13 mouse cellular contexts compared by ENCODE assay signal in the genomic region with DNA sequence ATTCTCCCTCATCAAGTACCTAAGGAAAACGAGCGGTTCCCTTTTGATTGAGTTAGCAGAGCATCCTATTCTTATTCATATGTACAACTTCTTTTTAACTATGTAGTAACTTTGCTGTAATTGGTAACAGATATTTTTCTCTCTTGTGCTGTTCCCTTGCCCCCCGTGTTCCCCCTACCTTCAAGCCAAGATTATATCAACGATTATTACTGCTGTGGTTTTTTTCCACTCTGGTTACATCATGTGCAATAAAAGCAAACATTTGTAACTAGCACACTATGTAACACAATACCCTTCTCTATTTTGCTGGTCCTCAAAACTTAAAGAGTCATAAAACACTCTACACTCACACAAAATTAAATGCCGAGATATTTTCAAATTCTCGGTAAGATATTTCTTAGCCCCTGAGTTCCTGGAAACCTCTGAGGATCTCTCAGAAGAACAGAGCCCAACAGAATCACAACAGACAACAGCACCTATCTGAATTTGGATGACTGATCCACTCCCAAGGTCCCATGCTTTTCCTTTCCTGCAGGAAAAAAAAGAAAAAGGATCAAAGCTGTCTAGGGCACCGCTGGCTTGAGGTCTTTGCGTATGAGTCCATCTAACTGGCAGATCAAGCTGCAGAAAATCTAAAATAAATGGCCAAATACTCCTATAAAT.
DNase-seq lines count a peak whose midpoint lies in the region; ATAC-seq and TF ChIP-seq lines count a peak whose summit lies in the region.
"Had no signal": no experiment of that assay in that cellular context is flagged by ENCODE, and none has a peak within 500 bp of the region (broad histone marks: within the 10 kb centered on the region; RNA-seq: fewer than 3 reads in every experiment).

No protein-coding gene starts in this region.

- H3K4me3 ChIP-seq in heart, postnatal 0 days (ENCODE audit: low read depth, low read length) = no peak overlapping the region
- no peak overlapping the region for H3K4me3 ChIP-seq in midbrain, embryonic 11.5 days (ENCODE audit: low read depth, low read length)
- H3K4me3 ChIP-seq in midbrain, embryonic 14.5 days (replicated peaks; ENCODE audit: low read depth, low read length) = no peak overlapping the region
- H3K4me3 ChIP-seq in embryonic facial prominence, embryonic 15.5 days (replicated peaks) = no peak overlapping the region
- H3K4me3 ChIP-seq in stomach, embryonic 16.5 days (replicated peaks; ENCODE audit: low read length) = no peak overlapping the region
- H3K4me3 ChIP-seq: hindbrain, embryonic 10.5 days had no signal

- TF ChIP-seq EP300 in heart, postnatal 0 days (IDR thresholded peaks at IDR 0.05; ENCODE audit: low read depth) = no peak

- no peak for ATAC-seq in heart, postnatal 0 days (ENCODE audit: insufficient read depth, low read depth)
- no peak for ATAC-seq in midbrain, embryonic 11.5 days (ENCODE audit: low FRiP score)
- no peak for ATAC-seq in midbrain, embryonic 14.5 days (ENCODE audit: low FRiP score, low TSS enrichment)
- ATAC-seq in embryonic facial prominence, embryonic 15.5 days (ENCODE audit: insufficient number of reproducible peaks, low FRiP score, low TSS enrichment, low read depth) = no peak
- no peak for ATAC-seq in stomach, embryonic 16.5 days (ENCODE audit: insufficient read depth, low FRiP score)
- ATAC-seq: Patski had no signal

- WGBS in heart, postnatal 0 days = 70% methylated on average over 8 of the region's 8 CpGs
- WGBS in midbrain, embryonic 11.5 days = 84% methylated on average over 8 of the region's 8 CpGs
- WGBS in midbrain, embryonic 14.5 days = 79% methylated on average over 8 of the region's 8 CpGs
- 28% methylated on average over 8 of the region's 8 CpGs for WGBS in embryonic facial prominence, embryonic 15.5 days
- WGBS in stomach, embryonic 16.5 days = 65% methylated on average over 8 of the region's 8 CpGs

- no peaks in the 10 kb centered on the region for H3K27me3 ChIP-seq in heart, postnatal 0 days (ENCODE audit: control insufficient read depth, insufficient read depth, low read length)
- H3K27me3 ChIP-seq in midbrain, embryonic 11.5 days (ENCODE audit: control insufficient read depth, insufficient read depth, low read length) = no peaks in the 10 kb centered on the region
- H3K27me3 ChIP-seq in midbrain, embryonic 14.5 days (ENCODE audit: control insufficient read depth, insufficient read depth, low read length) = no peaks in the 10 kb centered on the region
- no peaks in the 10 kb centered on the region for H3K27me3 ChIP-seq in embryonic facial prominence, embryonic 15.5 days
- H3K27me3 ChIP-seq in stomach, embryonic 16.5 days (ENCODE audit: control insufficient read depth, insufficient read depth, low read length) = no peaks in the 10 kb centered on the region
- H3K27me3 ChIP-seq: Patski had no signal

- H3K27ac ChIP-seq in heart, postnatal 0 days (ENCODE audit: low read depth) = peak overlapping the region; percentile 49; the same call in 1 of the 2 replicates
- H3K27ac ChIP-seq in midbrain, embryonic 11.5 days (ENCODE audit: low read depth, low read length) = no peak overlapping the region
- no peak overlapping the region for H3K27ac ChIP-seq in midbrain, embryonic 14.5 days (replicated peaks; ENCODE audit: low read depth, low read length)
- H3K27ac ChIP-seq in embryonic facial prominence, embryonic 15.5 days (replicated peaks) = 0 out of 2 replicates have a peak overlapping the region, but pooled peaks have one; percentile 45
- no peak overlapping the region for H3K27ac ChIP-seq in stomach, embryonic 16.5 days (ENCODE audit: low read length)

- H3K4me2 ChIP-seq in heart, postnatal 0 days (ENCODE audit: low read depth, low read length) = peak overlapping the region; percentile 43; the same call in 1 of the 2 replicates
- no peak overlapping the region for H3K4me2 ChIP-seq in midbrain, embryonic 11.5 days
- no peak overlapping the region for H3K4me2 ChIP-seq in midbrain, embryonic 14.5 days (ENCODE audit: low read length)
- H3K4me2 ChIP-seq in embryonic facial prominence, embryonic 15.5 days (replicated peaks) = peak overlapping the region; percentile 37
- peak overlapping the region; percentile 28; the same call in 1 of the 2 replicates for H3K4me2 ChIP-seq in stomach, embryonic 16.5 days (ENCODE audit: low read depth, low read length)

- H3K9ac ChIP-seq in heart, postnatal 0 days (replicated peaks; ENCODE audit: low read depth, low read length) = no peak overlapping the region
- no peak overlapping the region for H3K9ac ChIP-seq in midbrain, embryonic 11.5 days (ENCODE audit: low read length)
- H3K9ac ChIP-seq in midbrain, embryonic 14.5 days (replicated peaks; ENCODE audit: low read length) = no peak overlapping the region
- no peak overlapping the region for H3K9ac ChIP-seq in embryonic facial prominence, embryonic 15.5 days
- H3K9ac ChIP-seq in stomach, embryonic 16.5 days (ENCODE audit: low read length) = no peak overlapping the region

- peaks cover 18% of the 10 kb centered on the region; the same call in 1 of the 2 replicates for H3K4me1 ChIP-seq in heart, postnatal 0 days (ENCODE audit: control insufficient read depth, insufficient read depth)
- H3K4me1 ChIP-seq in midbrain, embryonic 11.5 days (ENCODE audit: control insufficient read depth, insufficient read depth, low read length) = peaks cover 19% of the 10 kb centered on the region
- peaks cover 28% of the 10 kb centered on the region for H3K4me1 ChIP-seq in midbrain, embryonic 14.5 days (ENCODE audit: control insufficient read depth, insufficient read depth, low read length)
- peaks cover 22% of the 10 kb centered on the region for H3K4me1 ChIP-seq in embryonic facial prominence, embryonic 15.5 days
- peaks cover 11% of the 10 kb centered on the region; the same call in 1 of the 2 replicates for H3K4me1 ChIP-seq in stomach, embryonic 16.5 days (ENCODE audit: control insufficient read depth, insufficient read depth, low read length)

- TF ChIP-seq CTCF in heart, postnatal 0 days (IDR thresholded peaks at IDR 0.05; ENCODE audit: low read depth) = no peak

- H3K9me3 ChIP-seq in heart, postnatal 0 days (replicated peaks; ENCODE audit: control insufficient read depth, low read length) = no peaks in the 10 kb centered on the region
- no peaks in the 10 kb centered on the region for H3K9me3 ChIP-seq in midbrain, embryonic 11.5 days (ENCODE audit: control insufficient read depth, low read length)
- H3K9me3 ChIP-seq in midbrain, embryonic 14.5 days (ENCODE audit: control insufficient read depth, low read length) = no peaks in the 10 kb centered on the region
- no peaks in the 10 kb centered on the region for H3K9me3 ChIP-seq in embryonic facial prominence, embryonic 15.5 days (replicated peaks)
- H3K9me3 ChIP-seq in stomach, embryonic 16.5 days (replicated peaks; ENCODE audit: control insufficient read depth, low read length) = no peaks in the 10 kb centered on the region
- H3K9me3 ChIP-seq: hindbrain, embryonic 10.5 days had no signal

- DNase-seq in heart, postnatal 0 days (ENCODE audit: low spot score) = no peak
- no peak for DNase-seq in heart, postnatal 4 days
- peak; percentile 82 for DNase-seq in midbrain, embryonic 11.5 days (ENCODE audit: low spot score, missing footprints)
- DNase-seq in midbrain, embryonic 14.5 days = no peak
- no peak for DNase-seq in urinary bladder, adult 2 months (ENCODE audit: low spot score)
- no peak for DNase-seq in left cerebral cortex, adult 9 months (ENCODE audit: low spot score in 2 of 2)
- DNase-seq: liver; right cerebral cortex, postnatal 14 days; thymus, postnatal 36 days had no signal

- no peaks in the 10 kb centered on the region for H3K36me3 ChIP-seq in heart, postnatal 0 days (replicated peaks; ENCODE audit: control insufficient read depth, insufficient read depth, low read length)
- no peaks in the 10 kb centered on the region for H3K36me3 ChIP-seq in midbrain, embryonic 11.5 days (ENCODE audit: control insufficient read depth, insufficient read depth, low read length)
- no peaks in the 10 kb centered on the region for H3K36me3 ChIP-seq in midbrain, embryonic 14.5 days (ENCODE audit: control insufficient read depth, insufficient read depth, low read length)
- no peaks in the 10 kb centered on the region for H3K36me3 ChIP-seq in embryonic facial prominence, embryonic 15.5 days
- no peaks in the 10 kb centered on the region for H3K36me3 ChIP-seq in stomach, embryonic 16.5 days (ENCODE audit: control insufficient read depth, insufficient read depth, low read length)
- H3K36me3 ChIP-seq: hindbrain, embryonic 10.5 days had no signal

Comparison
In these comparisons a context has a peak if more than half of its experiments do, and no peak if none do; other contexts are left out.
1. H3K27ac ChIP-seq: peak in heart, postnatal 0 days (single experiment) and embryonic facial prominence, embryonic 15.5 days (single experiment); none in midbrain, embryonic 11.5 days (single experiment), midbrain, embryonic 14.5 days (single experiment) and stomach, embryonic 16.5 days (single experiment).
2. H3K4me2 ChIP-seq: peak in heart, postnatal 0 days (single experiment), embryonic facial prominence, embryonic 15.5 days (single experiment) and stomach, embryonic 16.5 days (single experiment); none in midbrain, embryonic 11.5 days (single experiment) and midbrain, embryonic 14.5 days (single experiment).